In genomic region chr19:28559836-28560235, GRCm38 (mm10) we compare ENCODE assay signal across 18 mouse cellular contexts.
DNase-seq lines count a peak whose midpoint lies in the region; ATAC-seq lines count a peak whose summit lies in the region.
"Had no signal": no experiment of that assay in that cellular context is flagged by ENCODE, and none has a peak within 500 bp of the region (broad histone marks: within the 10 kb centered on the region; RNA-seq: fewer than 3 reads in every experiment).

No protein-coding gene starts in this region.

- no peak overlapping the region for H3K4me3 ChIP-seq in midbrain, embryonic 10.5 days
- H3K4me3 ChIP-seq in midbrain, embryonic 16.5 days (ENCODE audit: low read depth, low read length): no peak overlapping the region
- H3K4me3 ChIP-seq in kidney, embryonic 14.5 days (ENCODE audit: low read length): no peak overlapping the region
- no peak overlapping the region for H3K4me3 ChIP-seq in forebrain, embryonic 15.5 days
- H3K4me3 ChIP-seq in neural tube, embryonic 15.5 days (replicated peaks): no peak overlapping the region
- H3K4me3 ChIP-seq: erythroblast, embryonic 14.5 days; hindbrain, embryonic 15.5 days; liver, embryonic 15.5 days had no signal

- no peak overlapping the region for H3K9ac ChIP-seq in midbrain, embryonic 16.5 days (ENCODE audit: low read depth, low read length)
- no peak overlapping the region for H3K9ac ChIP-seq in kidney, embryonic 14.5 days (ENCODE audit: low read depth, low read length)
- no peak overlapping the region for H3K9ac ChIP-seq in forebrain, embryonic 15.5 days (replicated peaks)
- no peak overlapping the region for H3K9ac ChIP-seq in neural tube, embryonic 15.5 days (replicated peaks)
- H3K9ac ChIP-seq: hindbrain, embryonic 15.5 days; liver, embryonic 15.5 days had no signal

- H3K27ac ChIP-seq in midbrain, embryonic 10.5 days (replicated peaks): peak overlapping the region; percentile 82; the same call in 1 of the 2 replicates
- H3K27ac ChIP-seq in midbrain, embryonic 16.5 days (ENCODE audit: low read length): no peak overlapping the region
- peak overlapping the region; percentile 90 for H3K27ac ChIP-seq in kidney, embryonic 14.5 days (ENCODE audit: low read depth, low read length)
- H3K27ac ChIP-seq in forebrain, embryonic 15.5 days (replicated peaks): no peak overlapping the region
- H3K27ac ChIP-seq in neural tube, embryonic 15.5 days (replicated peaks): no peak overlapping the region
- H3K27ac ChIP-seq: hindbrain, embryonic 15.5 days; liver, embryonic 15.5 days had no signal

- H3K9me3 ChIP-seq in midbrain, embryonic 10.5 days (replicated peaks): no peaks in the 10 kb centered on the region
- H3K9me3 ChIP-seq in midbrain, embryonic 16.5 days (replicated peaks; ENCODE audit: control insufficient read depth, low read length, poor library complexity, severe bottlenecking): no peaks in the 10 kb centered on the region
- no peaks in the 10 kb centered on the region for H3K9me3 ChIP-seq in kidney, embryonic 14.5 days (ENCODE audit: control insufficient read depth, low read length)
- no peaks in the 10 kb centered on the region for H3K9me3 ChIP-seq in forebrain, embryonic 15.5 days
- no peaks in the 10 kb centered on the region for H3K9me3 ChIP-seq in neural tube, embryonic 15.5 days (replicated peaks)
- H3K9me3 ChIP-seq: hindbrain, embryonic 15.5 days; liver, embryonic 15.5 days had no signal

- H3K4me2 ChIP-seq in midbrain, embryonic 16.5 days (ENCODE audit: low read length): no peak overlapping the region
- 0 out of 2 replicates have a peak overlapping the region, but pooled peaks have one; percentile 13 for H3K4me2 ChIP-seq in kidney, embryonic 14.5 days (replicated peaks; ENCODE audit: low read depth, low read length)
- no peak overlapping the region for H3K4me2 ChIP-seq in forebrain, embryonic 15.5 days (replicated peaks)
- no peak overlapping the region for H3K4me2 ChIP-seq in neural tube, embryonic 15.5 days
- H3K4me2 ChIP-seq: hindbrain, embryonic 15.5 days; liver, embryonic 15.5 days had no signal

- no peaks in the 10 kb centered on the region for H3K36me3 ChIP-seq in midbrain, embryonic 10.5 days
- no peaks in the 10 kb centered on the region for H3K36me3 ChIP-seq in midbrain, embryonic 16.5 days (ENCODE audit: control insufficient read depth, insufficient read depth, low read length)
- no peaks in the 10 kb centered on the region for H3K36me3 ChIP-seq in kidney, embryonic 14.5 days (ENCODE audit: control insufficient read depth, insufficient read depth, low read length)
- H3K36me3 ChIP-seq in forebrain, embryonic 15.5 days: no peaks in the 10 kb centered on the region
- no peaks in the 10 kb centered on the region for H3K36me3 ChIP-seq in neural tube, embryonic 15.5 days
- H3K36me3 ChIP-seq: hindbrain, embryonic 15.5 days; liver, embryonic 15.5 days had no signal

- no peak for DNase-seq in midbrain, embryonic 10.5 days (ENCODE audit: low spot score)
- DNase-seq in kidney, postnatal 4 days: peak; percentile 49 to 71
- DNase-seq in MN1 (ENCODE audit: low spot score): no peak
- DNase-seq: cerebellum, postnatal 10 days; gastrocnemius, postnatal 10 days; layer of hippocampus, adult 9-11 months; midbrain, embryonic 14.5 days; retina, postnatal 1 day; right cerebral cortex, postnatal 4 days had no signal

- ATAC-seq in midbrain, embryonic 16.5 days: no peak
- peak; percentile 73; the same call in 1 of the 2 replicates for ATAC-seq in kidney, embryonic 14.5 days (ENCODE audit: low FRiP score, low TSS enrichment)
- no peak for ATAC-seq in forebrain, embryonic 15.5 days (replicated peaks)
- ATAC-seq in neural tube, embryonic 15.5 days (ENCODE audit: low FRiP score): no peak
- ATAC-seq: forebrain, embryonic 16.5 days; intestine, embryonic 16.5 days had no signal

- peaks cover 54% of the 10 kb centered on the region for H3K4me1 ChIP-seq in midbrain, embryonic 10.5 days
- H3K4me1 ChIP-seq in midbrain, embryonic 16.5 days (ENCODE audit: control insufficient read depth, insufficient read depth, low read length): no peaks in the 10 kb centered on the region
- H3K4me1 ChIP-seq in kidney, embryonic 14.5 days (ENCODE audit: control insufficient read depth, insufficient read depth, low read length): peaks cover 29% of the 10 kb centered on the region
- 0 out of 2 replicates have a peak, but pooled peaks cover 3% of the 10 kb centered on the region for H3K4me1 ChIP-seq in forebrain, embryonic 15.5 days
- 0 out of 2 replicates have a peak, but pooled peaks cover 9% of the 10 kb centered on the region for H3K4me1 ChIP-seq in neural tube, embryonic 15.5 days

- no peaks in the 10 kb centered on the region; the same call in 1 of the 2 replicates for H3K27me3 ChIP-seq in midbrain, embryonic 10.5 days (ENCODE audit: low read depth, poor library complexity, severe bottlenecking)
- H3K27me3 ChIP-seq in midbrain, embryonic 16.5 days (ENCODE audit: control insufficient read depth, insufficient read depth, low read depth, low read length): no peaks in the 10 kb centered on the region
- H3K27me3 ChIP-seq in kidney, embryonic 14.5 days (ENCODE audit: control insufficient read depth, insufficient read depth, low read length): no peaks in the 10 kb centered on the region
- no peaks in the 10 kb centered on the region for H3K27me3 ChIP-seq in forebrain, embryonic 15.5 days
- H3K27me3 ChIP-seq in neural tube, embryonic 15.5 days (replicated peaks): no peaks in the 10 kb centered on the region
- H3K27me3 ChIP-seq: hindbrain, embryonic 15.5 days; liver, embryonic 15.5 days had no signal

- WGBS in midbrain, embryonic 10.5 days: 56% methylated on average over 7 of the region's 7 CpGs
- WGBS in midbrain, embryonic 16.5 days: 58% methylated on average over 7 of the region's 7 CpGs
- WGBS in kidney, embryonic 14.5 days: 31% methylated on average over 7 of the region's 7 CpGs
- 68% methylated on average over 7 of the region's 7 CpGs for WGBS in forebrain, embryonic 15.5 days
- 60% methylated on average over 7 of the region's 7 CpGs for WGBS in neural tube, embryonic 15.5 days

Comparison
In these comparisons a context has a peak if more than half of its experiments do, and no peak if none do; other contexts are left out.
1. H3K27ac ChIP-seq: peak in midbrain, embryonic 10.5 days (single experiment) and kidney, embryonic 14.5 days (single experiment); none in midbrain, embryonic 16.5 days (single experiment), forebrain, embryonic 15.5 days (single experiment) and neural tube, embryonic 15.5 days (single experiment).
2. DNase-seq: peak in kidney, postnatal 4 days (2 of 2); none in midbrain, embryonic 10.5 days (single experiment) and MN1 (single experiment).